Mouse (Mus musculus): ENCODE data around the gene Ppp1r21. TPM values are rescaled to one million over a fixed set of nuclear protein-coding genes. Genes with fewer than 3 reads are reported as not detected.

Ppp1r21 gene
- total and polyA plus RNA-seq, 2 experiments from 2014 or later, result 25.7 to 63.4 TPM

DNA sequence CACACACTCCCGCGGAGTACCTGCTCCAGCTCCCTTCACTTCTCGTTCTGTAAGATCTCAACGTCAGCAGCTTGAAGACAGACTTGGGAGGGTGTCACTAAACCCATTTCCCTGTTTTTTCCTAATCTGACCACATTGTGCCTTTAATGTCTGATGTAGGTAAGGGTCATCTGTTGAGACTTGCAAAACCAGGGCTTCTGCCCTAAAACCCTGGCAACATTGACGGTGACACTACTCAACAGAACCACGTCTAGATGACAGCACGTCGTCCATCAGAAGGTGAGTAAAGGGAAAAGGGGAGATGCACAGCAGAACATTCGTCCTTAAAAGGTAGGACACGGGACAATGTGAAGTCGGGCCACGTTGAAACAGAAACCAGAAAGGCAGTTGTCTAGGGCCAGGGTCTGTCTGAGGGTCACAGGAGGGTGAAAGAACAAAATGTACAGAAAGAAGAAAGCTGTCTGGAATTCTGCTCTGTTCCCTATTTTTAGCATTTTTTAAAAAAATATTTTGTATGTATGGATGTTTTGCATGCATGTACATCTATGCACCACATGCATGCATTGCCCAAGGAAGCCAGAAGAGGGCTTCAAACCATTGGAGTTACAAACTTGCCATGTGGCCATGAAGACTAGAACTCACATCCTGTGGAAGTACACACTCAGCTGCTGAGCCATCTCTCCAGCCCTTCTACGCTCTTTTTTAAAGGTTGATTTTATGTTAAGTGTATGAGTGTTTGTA lies 38.4 kb upstream of the Ppp1r21 start:
- Histone ChIP-seq H3K36me3 (ENCODE audit: insufficient read depth) (peaks cover 2% of the 10 kb centered on the region; the same call in 1 of the 2 replicates), H3K4me2 (ENCODE audit: low read depth) (no peak overlapping the region), H3K9me3 (ENCODE audit: low read length) (no peaks in the 10 kb centered on the region), H3K27ac (ENCODE audit: low read depth, low read length) (no peak overlapping the region), H3K9ac (no peak overlapping the region), H3K27me3 (ENCODE audit: insufficient read depth, low read length) (no peaks in the 10 kb centered on the region), H3K4me1 (ENCODE audit: insufficient read depth) (peaks cover 15% of the 10 kb centered on the region), H3K4me3 (ENCODE audit: low read depth, low read length) (no peak overlapping the region)
- peak; percentile 42 for TF ChIP-seq CTCF (IDR thresholded peaks at IDR 0.05; ENCODE audit: low read depth)
- WGBS, result 95% methylated on average over 13 of the region's 13 CpGs
- no peak for DNase-seq
- no peak for ATAC-seq

GRCm38 (mm10) chr17:88492107-88492460 lies 37.8 kb upstream of the Ppp1r21 start:
- DNase-seq (no peak), ATAC-seq (no peak)
- Histone ChIP-seq H3K27ac (ENCODE audit: low read depth, low read length) (no peak overlapping the region), H3K9ac (no peak overlapping the region), H3K4me2 (ENCODE audit: low read depth) (no peak overlapping the region), H3K36me3 (ENCODE audit: insufficient read depth) (no peaks in the 10 kb centered on the region), H3K27me3 (ENCODE audit: insufficient read depth, low read length) (no peaks in the 10 kb centered on the region), H3K4me3 (ENCODE audit: low read depth, low read length) (no peak overlapping the region), H3K4me1 (ENCODE audit: insufficient read depth) (peaks cover 15% of the 10 kb centered on the region), H3K9me3 (ENCODE audit: low read length) (no peaks in the 10 kb centered on the region)
- no peak for TF ChIP-seq CTCF (IDR thresholded peaks at IDR 0.05; ENCODE audit: low read depth)
- WGBS, result 99% methylated on average over 5 of the region's 5 CpGs

DNA sequence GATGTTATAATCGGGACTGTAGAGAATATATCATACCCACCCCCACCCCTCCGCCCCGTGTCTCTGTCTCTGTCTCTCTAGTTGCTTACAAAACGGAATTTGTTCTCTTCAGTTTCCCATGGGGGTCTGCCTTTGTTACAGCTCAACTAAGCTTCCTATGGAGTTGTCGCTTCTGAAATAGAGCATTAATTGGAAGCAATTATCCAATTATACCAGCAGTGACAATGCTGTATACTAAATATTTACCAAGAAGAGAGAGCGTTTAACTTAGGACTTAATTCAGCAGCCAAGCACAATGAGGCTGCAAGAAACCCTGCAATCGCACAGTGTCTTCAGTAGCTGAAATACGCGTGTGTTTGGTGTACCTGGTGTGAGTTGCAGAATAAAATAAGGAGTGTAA lies 36.4 kb upstream of the Ppp1r21 start:
- peaks cover 15% of the 10 kb centered on the region for H3K4me1 ChIP-seq (ENCODE audit: insufficient read depth)
- H3K27me3 ChIP-seq (ENCODE audit: insufficient read depth, low read length), result no peaks in the 10 kb centered on the region
- H3K9ac ChIP-seq, result 0 out of 2 replicates have a peak overlapping the region, but pooled peaks have one; percentile 62
- H3K4me3 ChIP-seq (ENCODE audit: low read depth, low read length), result 0 out of 2 replicates have a peak overlapping the region, but pooled peaks have one; percentile 22
- H3K4me2 ChIP-seq (ENCODE audit: low read depth), result peak overlapping the region; percentile 50
- DNase-seq (no peak), ATAC-seq (no peak)
- no peaks in the 10 kb centered on the region for H3K9me3 ChIP-seq (ENCODE audit: low read length)
- 16% methylated on average over 9 of the region's 9 CpGs for WGBS
- peak overlapping the region; percentile 87 for H3K27ac ChIP-seq (ENCODE audit: low read depth, low read length)
- TF ChIP-seq CTCF (IDR thresholded peaks at IDR 0.05; ENCODE audit: low read depth), result no peak
- no peaks in the 10 kb centered on the region for H3K36me3 ChIP-seq (ENCODE audit: insufficient read depth)

GRCm38 (mm10) chr17:88494121-88494771 lies 35.7 kb upstream of the Ppp1r21 start:
- 4% methylated on average over 14 of the region's 14 CpGs for WGBS
- DNase-seq, result peak; percentile 87
- Histone ChIP-seq H3K27me3 (ENCODE audit: insufficient read depth, low read length) (no peaks in the 10 kb centered on the region), H3K4me1 (ENCODE audit: insufficient read depth) (peaks cover 15% of the 10 kb centered on the region), H3K27ac (ENCODE audit: low read depth, low read length) (peak overlapping the region; percentile 87), H3K4me3 (ENCODE audit: low read depth, low read length) (peak overlapping the region; percentile 22), H3K9me3 (ENCODE audit: low read length) (no peaks in the 10 kb centered on the region), H3K36me3 (ENCODE audit: insufficient read depth) (no peaks in the 10 kb centered on the region), H3K4me2 (ENCODE audit: low read depth) (peak overlapping the region; percentile 50), H3K9ac (peak overlapping the region; percentile 62)
- ATAC-seq, result peak; percentile 97
- 0 out of 2 replicates have a peak, but pooled peaks have one; percentile 1 for TF ChIP-seq CTCF (IDR thresholded peaks at IDR 0.05; ENCODE audit: low read depth)

GRCm38 (mm10) chr17:88494772-88495132 lies 35.2 kb upstream of the Ppp1r21 start:
- WGBS, result 23% methylated on average over 10 of the region's 10 CpGs
- no peaks in the 10 kb centered on the region for H3K36me3 ChIP-seq (ENCODE audit: insufficient read depth)
- H3K27me3 ChIP-seq (ENCODE audit: insufficient read depth, low read length), result no peaks in the 10 kb centered on the region
- peaks cover 15% of the 10 kb centered on the region for H3K4me1 ChIP-seq (ENCODE audit: insufficient read depth)
- H3K9me3 ChIP-seq (ENCODE audit: low read length), result no peaks in the 10 kb centered on the region
- H3K4me3 ChIP-seq (ENCODE audit: low read depth, low read length), result peak overlapping the region; percentile 20; the same call in 1 of the 2 replicates
- DNase-seq, result no peak
- peak overlapping the region; percentile 87 for H3K27ac ChIP-seq (ENCODE audit: low read depth, low read length)
- ATAC-seq, result peak; percentile 23
- H3K4me2 ChIP-seq (ENCODE audit: low read depth), result peak overlapping the region; percentile 50
- TF ChIP-seq CTCF (IDR thresholded peaks at IDR 0.05; ENCODE audit: low read depth), result no peak
- H3K9ac ChIP-seq, result peak overlapping the region; percentile 62

DNA sequence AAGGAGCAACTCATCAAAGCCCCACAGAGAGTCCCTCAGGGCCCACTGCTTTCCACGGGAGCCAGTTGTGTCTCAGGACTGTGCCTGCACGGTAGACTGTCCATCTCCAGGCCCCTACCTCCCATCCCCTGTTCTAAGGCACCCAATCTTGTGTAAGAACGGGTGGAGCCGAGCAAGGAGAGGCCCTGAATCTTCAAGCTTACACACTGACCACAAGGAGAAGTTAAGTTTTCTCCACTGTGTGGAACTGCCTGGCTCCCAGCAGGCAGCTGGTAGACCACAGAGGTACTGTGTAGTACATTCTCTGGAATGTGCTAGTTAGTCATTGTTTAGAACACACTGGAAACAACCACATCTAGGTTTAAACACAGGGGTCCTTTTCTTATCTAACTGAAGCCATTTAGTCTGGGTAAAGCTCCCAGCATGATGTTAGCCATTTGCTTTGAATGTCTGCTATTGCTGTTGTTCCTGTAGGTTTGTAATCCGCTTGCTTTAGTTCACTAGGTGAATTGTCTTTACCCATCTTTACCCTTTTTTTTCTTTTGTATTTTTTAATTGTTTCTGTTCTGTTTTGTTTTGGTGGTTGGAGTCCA lies 31.7 kb upstream of the Ppp1r21 start:
- Histone ChIP-seq H3K36me3 (ENCODE audit: insufficient read depth) (no peaks in the 10 kb centered on the region), H3K4me1 (ENCODE audit: insufficient read depth) (peaks cover 15% of the 10 kb centered on the region), H3K9me3 (ENCODE audit: low read length) (no peaks in the 10 kb centered on the region), H3K4me3 (ENCODE audit: low read depth, low read length) (no peak overlapping the region), H3K4me2 (ENCODE audit: low read depth) (no peak overlapping the region), H3K27ac (ENCODE audit: low read depth, low read length) (no peak overlapping the region), H3K9ac (no peak overlapping the region), H3K27me3 (ENCODE audit: insufficient read depth, low read length) (no peaks in the 10 kb centered on the region)
- DNase-seq, result no peak
- 81% methylated on average over 5 of the region's 5 CpGs for WGBS
- ATAC-seq, result no peak
- no peak for TF ChIP-seq CTCF (IDR thresholded peaks at IDR 0.05; ENCODE audit: low read depth)

DNA sequence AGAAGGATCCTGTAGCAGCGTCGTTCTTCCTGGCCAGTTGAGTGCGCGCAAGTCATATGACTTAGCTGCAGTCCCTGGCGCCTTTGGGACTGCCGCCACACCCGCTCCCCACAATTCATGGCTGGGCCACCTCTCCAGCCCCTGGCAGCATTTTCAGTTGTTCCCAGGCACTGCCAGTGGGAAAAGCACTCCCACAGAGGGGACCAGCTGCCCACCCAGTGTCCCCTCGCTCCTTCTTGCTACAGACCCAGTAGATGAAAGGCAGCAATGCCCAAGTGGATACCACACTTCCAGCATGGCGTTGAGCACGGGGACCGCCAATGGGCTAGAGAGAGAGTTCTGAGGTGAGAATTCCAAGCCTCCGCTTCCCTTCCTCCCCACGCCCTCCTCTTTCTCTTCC lies 25.9 kb upstream of the Ppp1r21 start:
- Histone ChIP-seq H3K4me2 (ENCODE audit: low read depth) (no peak overlapping the region), H3K36me3 (ENCODE audit: insufficient read depth) (no peaks in the 10 kb centered on the region), H3K4me1 (ENCODE audit: insufficient read depth) (no peaks in the 10 kb centered on the region), H3K9me3 (ENCODE audit: low read length) (no peaks in the 10 kb centered on the region), H3K27ac (ENCODE audit: low read depth, low read length) (no peak overlapping the region), H3K9ac (no peak overlapping the region), H3K27me3 (ENCODE audit: insufficient read depth, low read length) (no peaks in the 10 kb centered on the region), H3K4me3 (ENCODE audit: low read depth, low read length) (no peak overlapping the region)
- ATAC-seq (no peak), DNase-seq (no peak)
- 96% methylated on average over 13 of the region's 13 CpGs for WGBS
- TF ChIP-seq CTCF (IDR thresholded peaks at IDR 0.05; ENCODE audit: low read depth), result no peak
